Mouse (Mus musculus) layer of hippocampus, adult 9-10 months (tissue): Measurements from ENCODE around the gene Lipc.
"Not testable (repeated sequence)": the region's sequence is repeated elsewhere in the genome, so short reads cannot be mapped to it uniquely, and the experiment has no call there.

Source experiments
- DNase-seq: peaks from one replicate; pipeline ENCODE4 v3.0.0; 2022; ENCODE audit warnings: low spot score

Gene Lipc

GRCm38 (mm10) chr9:70855868-70856267, 96.2 kb downstream of the Lipc start:
- no peak for DNase-seq

- DNase-seq: no peak
These were observed 97.1 kb downstream of the Lipc start for GRCm38 (mm10) chr9:70854950-70855349.

- not testable (repeated sequence) for DNase-seq
These were observed 98.9 kb downstream of the Lipc start for GRCm38 (mm10) chr9:70853081-70853480.

GRCm38 (mm10) chr9:70851533-70851932, 100.5 kb downstream of the Lipc start:
- DNase-seq: no peak

GRCm38 (mm10) chr9:70848135-70848770, 103.8 kb downstream of the Lipc start:
- DNase-seq: no peak

GRCm38 (mm10) chr9:70847627-70848051, 104.4 kb downstream of the Lipc start:
- no peak for DNase-seq

- DNase-seq: no peak
These were observed 108.8 kb downstream of the Lipc start for GRCm38 (mm10) chr9:70843270-70843669.

GRCm38 (mm10) chr9:70842300-70842941, 109.6 kb downstream of the Lipc start:
- DNase-seq: no peak

GRCm38 (mm10) chr9:70841426-70842215, 110.4 kb downstream of the Lipc start:
- no peak for DNase-seq

- no peak for DNase-seq
These were observed 111.1 kb downstream of the Lipc start for GRCm38 (mm10) chr9:70840861-70841341.

GRCm38 (mm10) chr9:70838132-70838911, 113.7 kb downstream of the Lipc start:
- no peak for DNase-seq

GRCm38 (mm10) chr9:70834730-70835154, 117.3 kb downstream of the Lipc start:
- peak; percentile 48 for DNase-seq

- no peak for DNase-seq
These were observed 117.8 kb downstream of the Lipc start for GRCm38 (mm10) chr9:70834217-70834616.

GRCm38 (mm10) chr9:70833111-70833908, 118.7 kb downstream of the Lipc start:
- DNase-seq: no peak

GRCm38 (mm10) chr9:70832231-70832630, 119.8 kb downstream of the Lipc start:
- DNase-seq: no peak

- DNase-seq: no peak
These were observed 121.0 kb downstream of the Lipc start for GRCm38 (mm10) chr9:70830844-70831529.

- no peak for DNase-seq
These were observed 122.1 kb downstream of the Lipc start for GRCm38 (mm10) chr9:70829784-70830488.

GRCm38 (mm10) chr9:70827911-70828310, 124.1 kb downstream of the Lipc start:
- DNase-seq: no peak

- DNase-seq: no peak
These were observed 127.9 kb downstream of the Lipc start for GRCm38 (mm10) chr9:70824103-70824502.

GRCm38 (mm10) chr9:70818739-70819138, 133.3 kb downstream of the Lipc start:
- no peak for DNase-seq
